Mouse (Mus musculus): ENCODE results near the gene Gper1.

Gene Gper1

DNA sequence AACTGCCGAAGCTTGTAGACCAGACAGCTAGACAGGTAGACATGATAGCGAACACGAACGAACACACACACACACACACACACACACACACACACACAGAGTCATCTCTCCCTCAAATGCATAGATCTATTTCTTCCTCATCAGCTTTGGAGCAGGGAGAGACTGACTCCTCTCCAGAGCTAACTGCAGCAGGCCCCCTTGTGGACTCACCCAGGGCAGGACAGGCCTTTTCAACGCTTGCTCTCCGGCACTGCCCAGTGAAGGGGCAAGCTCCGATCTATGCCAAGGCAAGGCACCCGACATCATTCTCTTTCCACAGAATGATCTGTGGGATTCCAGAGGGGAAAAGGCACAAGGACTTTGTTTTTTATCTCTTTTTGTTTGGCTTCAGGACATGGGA lies 22.3 kb downstream of the Gper1 start:
- no peak for DNase-seq (ENCODE audit: low read depth)

DNA sequence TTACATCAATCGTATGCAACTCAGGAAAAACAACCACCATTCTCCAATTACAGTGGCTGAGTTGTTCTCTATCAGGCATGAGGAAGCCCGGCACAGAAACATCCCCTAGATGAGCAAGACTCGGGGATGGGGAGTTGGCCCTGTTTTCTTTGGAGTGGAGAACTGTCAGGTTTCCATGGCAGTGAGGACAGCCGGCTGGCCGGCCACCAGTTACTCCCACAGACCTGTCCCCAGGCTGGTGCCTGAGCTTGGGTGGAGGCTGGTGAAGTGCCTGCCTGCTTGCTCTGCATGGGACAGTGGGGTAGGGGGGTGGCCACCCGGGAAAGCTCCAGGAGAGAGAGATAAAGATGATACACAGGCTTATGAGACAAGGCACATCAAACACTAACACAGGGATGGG lies 25.1 kb downstream of the Gper1 start:
- no peak for DNase-seq (ENCODE audit: low read depth)

DNA sequence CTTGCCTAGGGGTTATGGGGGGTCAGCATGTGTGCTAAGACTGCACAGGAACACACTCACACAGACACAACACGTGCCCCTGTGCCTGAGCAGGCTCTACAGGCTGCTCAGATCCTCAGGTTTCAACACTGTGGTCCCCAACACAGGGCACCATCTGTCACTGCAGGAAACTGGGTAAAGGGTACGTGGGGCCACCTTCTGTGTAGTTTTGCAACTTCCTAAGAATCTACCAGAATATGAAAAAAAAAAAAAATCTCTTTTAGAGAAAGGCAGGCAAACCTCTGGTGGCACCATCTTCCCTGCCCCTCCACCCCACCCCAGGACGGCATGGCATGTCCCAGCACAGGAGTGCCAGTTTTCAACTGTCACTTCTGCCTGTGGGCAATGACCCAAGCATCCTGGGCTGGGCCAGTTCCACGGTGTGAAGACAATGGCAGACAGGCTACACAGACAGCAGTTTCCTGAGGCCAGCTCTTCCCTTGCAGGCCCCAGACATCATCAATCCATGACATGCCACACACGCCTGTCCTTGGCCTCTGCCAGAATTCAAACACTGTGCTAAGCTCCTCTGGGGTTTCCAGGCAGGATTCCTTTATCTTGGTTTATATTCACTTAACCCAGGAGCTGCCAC lies 26.3 kb downstream of the Gper1 start:
- no peak for DNase-seq (ENCODE audit: low read depth)

DNA sequence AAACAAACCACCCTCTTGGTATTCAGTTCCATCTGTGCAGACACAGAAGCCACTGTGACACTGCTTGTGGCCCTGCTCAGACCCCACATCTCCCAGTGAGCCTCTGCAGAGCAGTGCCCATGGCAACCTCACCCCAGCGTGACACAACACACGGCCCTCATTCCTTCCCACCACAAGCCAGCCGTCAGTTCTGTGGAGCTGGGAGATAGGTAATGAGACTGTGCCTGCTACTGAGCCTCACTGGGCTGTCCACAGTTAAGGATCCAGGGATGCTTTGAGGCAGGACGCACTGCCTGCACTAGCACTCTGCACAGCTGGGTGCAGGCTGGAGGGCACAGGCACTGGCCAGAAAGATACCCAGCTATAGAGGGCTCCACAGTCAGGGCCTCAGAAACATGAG lies 27.0 kb downstream of the Gper1 start:
- DNase-seq (ENCODE audit: low read depth), result no peak

DNA sequence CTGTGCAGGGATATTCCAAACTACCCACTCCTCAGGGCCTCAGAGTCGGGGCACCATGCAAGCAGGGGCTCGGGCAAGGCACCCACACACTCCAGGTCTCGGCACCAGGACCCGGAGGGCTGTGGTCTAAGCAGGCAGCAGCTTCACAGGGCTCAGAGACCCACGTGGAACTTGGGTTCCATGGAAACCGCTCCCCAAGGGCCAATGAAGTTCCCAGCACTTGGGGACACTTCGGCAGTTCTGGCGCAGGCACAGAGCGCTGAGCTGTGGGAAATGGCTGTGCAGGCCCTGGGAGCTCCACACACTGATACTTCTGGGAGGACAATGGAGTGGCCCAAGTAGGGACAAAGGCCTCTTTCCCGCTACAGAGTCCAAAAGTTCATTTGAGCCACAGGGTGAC lies 30.1 kb downstream of the Gper1 start:
- no peak for DNase-seq (ENCODE audit: low read depth)

DNA sequence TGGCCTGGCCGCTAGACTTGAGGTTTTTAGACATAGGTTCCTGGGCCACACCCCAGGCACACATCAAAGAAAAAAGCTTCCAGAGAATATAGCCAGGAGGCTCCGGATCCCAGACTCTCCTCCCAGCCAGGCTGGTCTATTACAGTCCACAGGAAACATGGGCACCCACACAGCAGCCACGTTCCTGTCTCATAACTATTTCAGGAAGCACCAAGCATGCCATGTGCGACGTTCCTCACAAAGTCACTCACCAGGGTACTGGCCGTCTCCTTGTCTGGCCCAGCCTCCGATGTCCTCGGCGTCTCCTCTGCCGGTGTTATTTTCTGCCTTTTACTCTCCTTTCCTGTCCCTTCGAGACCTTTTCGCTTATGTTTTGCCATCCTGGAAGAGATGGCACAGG lies 32.2 kb downstream of the Gper1 start:
- DNase-seq (ENCODE audit: low read depth), result no peak

DNA sequence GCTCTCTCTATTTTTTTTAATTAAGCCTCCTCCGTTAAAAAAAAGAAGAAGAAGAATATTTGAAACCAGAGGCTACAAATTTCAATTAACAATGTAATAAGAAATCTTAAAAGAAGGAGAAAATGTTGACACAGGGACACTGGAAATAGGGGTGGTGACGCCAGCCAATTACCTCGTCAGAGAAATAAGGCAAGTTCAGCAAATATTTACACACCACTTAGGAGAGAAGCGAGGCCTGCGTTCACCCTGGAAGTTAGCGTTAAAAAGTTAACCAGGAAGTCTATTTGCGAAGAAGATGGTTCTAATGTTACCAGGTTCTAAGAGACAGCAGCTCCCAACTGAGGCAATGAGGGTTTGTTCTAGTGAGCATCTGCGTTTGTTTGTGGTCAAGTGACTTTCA lies 34.3 kb downstream of the Gper1 start:
- no peak for DNase-seq (ENCODE audit: low read depth)

DNA sequence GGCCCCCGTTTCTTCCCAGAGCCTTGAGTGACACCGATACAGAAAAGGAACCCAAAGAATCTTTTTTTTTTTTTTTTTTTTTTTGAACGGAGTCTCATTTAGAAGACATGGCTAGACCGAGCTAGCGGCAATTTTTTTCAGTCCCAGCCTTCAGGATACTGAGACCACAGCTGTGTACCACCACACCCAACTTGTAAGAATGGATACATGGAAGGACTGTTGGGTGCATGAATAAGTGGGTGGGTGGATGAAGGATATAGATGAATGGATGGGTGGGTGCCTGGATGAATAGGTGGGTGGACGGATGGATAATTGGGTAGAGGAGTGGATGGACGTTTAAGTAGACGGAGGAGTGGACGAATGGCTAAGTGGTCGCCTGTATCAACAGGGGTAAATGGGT lies 37.0 kb downstream of the Gper1 start:
- no peak for DNase-seq (ENCODE audit: low read depth)

DNA sequence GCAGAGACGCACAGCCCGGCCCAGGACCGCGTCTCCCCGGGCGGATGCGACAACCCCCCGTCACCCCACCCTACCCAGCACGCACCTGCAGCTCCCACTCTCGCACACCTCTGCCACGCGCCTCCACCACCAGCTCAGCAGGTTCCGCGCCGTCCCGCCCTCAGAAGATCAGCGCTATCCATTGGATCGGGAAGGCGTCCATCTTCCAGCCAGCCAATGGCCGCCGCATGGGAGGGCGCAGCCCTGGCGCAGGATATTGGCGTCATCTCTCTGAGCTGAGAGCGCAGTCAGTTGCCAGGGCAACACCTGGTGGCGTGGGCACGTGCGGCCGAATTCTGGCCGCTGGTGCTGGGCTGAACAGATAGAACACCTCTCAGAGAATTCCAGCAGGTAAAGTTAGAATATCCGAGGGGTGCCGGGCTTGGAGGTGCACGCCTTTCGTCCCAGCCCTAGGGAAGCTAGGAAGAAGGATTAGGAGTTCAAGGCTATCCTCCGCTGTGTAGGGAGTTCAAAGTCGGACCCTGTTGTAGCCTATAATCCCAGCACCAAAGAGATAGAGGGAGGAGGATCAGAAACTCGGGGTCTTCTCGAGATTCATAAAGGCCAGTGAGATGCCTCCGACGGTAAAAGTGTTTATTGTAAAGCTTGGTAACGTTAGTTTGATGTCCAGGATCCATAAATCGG lies 37.6 kb downstream of the Gper1 start, which contains the start of gene 3110082I17Rik:
Gene 3110082I17Rik (minus strand): TSS at position 144 of the 684 bp plus-strand sequence.
- peak; percentile 98 for DNase-seq (ENCODE audit: low read depth)

DNA sequence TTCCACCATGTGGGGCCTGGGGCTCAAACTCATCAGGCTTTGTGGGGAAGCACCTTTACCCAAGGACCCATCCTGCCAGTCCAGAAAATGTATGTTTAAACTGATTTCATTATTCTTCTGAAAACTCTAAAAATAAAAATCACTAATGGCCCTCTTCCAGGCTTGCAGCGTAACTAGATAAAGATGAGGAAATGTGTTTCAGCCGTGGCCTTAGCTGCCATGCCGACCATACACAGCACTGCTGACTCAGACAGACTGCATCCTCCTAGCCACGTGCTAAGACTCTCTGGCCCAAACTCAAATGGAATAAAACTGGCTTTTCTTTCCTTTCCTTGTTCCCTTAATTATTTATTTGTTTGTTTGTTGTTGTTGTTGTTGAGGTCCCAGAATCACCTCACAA lies 41.9 kb downstream of the Gper1 start:
- DNase-seq (ENCODE audit: low read depth), result no peak

DNA sequence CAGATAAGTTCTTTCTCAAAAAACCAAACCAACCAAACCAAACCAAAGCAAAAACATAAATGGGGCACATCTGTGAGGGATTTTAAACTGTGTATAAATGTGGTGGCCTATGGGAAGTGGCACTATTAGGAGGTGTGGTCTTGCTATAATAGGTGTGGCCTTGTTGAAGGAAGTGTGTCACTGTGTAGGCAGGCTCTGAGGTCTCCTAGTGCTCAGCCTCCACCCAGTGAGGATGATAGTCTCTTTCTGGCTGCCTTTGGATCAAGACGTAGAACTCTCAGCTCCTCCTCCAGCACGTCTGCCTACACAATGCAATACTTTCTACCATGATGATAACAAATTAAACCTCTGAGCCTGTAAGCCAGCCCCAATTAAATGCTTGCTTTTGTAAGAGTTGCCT lies 43.4 kb downstream of the Gper1 start:
- DNase-seq (ENCODE audit: low read depth), result no peak

DNA sequence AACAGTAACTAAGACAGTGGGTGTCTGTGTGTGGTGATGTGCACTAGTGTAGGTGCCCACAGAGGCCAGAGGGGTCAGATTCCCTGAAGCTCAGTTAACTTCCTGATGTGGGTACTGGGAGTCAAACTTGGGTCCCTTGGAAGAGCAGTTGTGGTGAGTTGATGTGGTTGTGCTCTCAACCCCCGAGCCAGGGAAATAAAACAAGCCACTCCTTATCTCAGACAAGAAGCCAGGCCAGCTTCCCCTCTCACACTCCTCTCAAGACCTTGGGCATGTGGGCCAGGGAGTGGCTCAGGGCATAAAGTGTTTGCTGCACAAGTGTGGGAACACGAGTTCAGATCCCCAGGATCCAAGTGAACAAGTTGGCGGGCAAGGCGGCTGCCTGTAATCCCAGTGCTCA lies 43.9 kb downstream of the Gper1 start:
- DNase-seq (ENCODE audit: low read depth), result no peak

DNA sequence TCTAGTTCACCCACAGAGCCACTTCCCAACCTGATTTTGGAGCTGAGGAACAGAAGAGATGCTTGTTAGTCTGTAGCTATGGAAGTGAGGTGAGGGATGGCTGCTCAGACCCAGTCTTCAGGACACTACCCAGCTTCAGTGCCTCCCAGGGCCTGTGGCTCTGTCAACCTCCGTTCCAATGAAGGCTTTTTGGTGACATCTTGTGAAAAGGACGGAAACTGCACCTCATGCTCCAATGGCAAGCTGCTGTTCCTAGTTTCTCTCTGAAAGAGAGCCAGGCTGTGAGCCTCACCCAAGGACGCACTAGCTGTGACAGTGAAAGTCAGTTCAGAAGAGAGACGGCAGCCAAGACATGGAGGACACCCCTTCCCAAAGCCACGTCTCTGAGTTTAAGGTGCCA lies 45.0 kb downstream of the Gper1 start:
- DNase-seq (ENCODE audit: low read depth), result no peak

DNA sequence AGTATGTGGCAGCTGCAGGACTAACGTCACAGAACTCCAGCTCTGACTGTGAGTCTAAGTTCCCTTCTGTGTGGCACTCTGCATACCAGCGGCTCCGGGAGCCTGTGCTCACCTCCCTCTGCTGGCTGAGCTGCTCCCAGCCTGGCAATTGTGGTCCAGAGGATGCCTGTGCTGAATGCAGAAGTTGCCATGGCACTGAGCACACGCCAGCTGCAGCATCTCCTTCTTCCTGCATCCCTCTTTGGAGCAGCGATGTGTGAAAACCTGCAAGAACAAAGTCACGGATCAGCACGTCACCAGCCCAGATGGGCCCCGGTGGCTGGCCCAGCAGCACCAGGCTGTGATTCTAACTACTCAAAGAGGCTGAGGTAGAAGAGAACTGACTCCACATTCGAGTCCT lies 51.8 kb downstream of the Gper1 start:
- no peak for DNase-seq (ENCODE audit: low read depth)

All from naive thymus-derived CD4-positive, alpha-beta T cell, adult 2 months (primary cell).